Mouse (Mus musculus): ENCODE results near the gene 4931422A03Rik. TPM values are rescaled to one million over a fixed set of nuclear protein-coding genes. Genes with fewer than 3 reads are reported as not detected.

4931422A03Rik gene
- polyA plus RNA-seq, 1 experiment from 2014 or later: 2.5 TPM

DNA sequence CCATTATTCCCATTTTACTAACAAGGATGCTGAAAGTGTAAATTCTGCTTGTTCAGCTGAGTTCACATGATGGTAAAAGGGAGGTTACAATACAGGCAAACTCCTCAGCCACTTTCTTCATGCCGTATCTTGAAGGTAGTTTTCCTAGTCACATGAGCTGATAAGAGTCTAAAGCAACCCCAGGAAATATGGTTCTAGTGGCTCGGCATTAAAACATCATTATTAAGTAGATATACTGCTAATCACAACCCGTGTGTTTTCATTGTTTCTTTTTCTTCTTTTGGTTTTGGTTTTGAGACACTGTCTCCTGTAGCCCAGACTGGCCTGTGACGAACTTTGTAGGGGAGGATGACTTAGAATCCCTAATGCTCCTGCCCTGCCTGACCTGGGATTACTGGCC lies 60.0 kb downstream of the 4931422A03Rik start:
- DNase-seq (ENCODE audit: low spot score) (no peak), ATAC-seq (ENCODE audit: low FRiP score) (no peak)
- Histone ChIP-seq H3K27me3 (ENCODE audit: control insufficient read depth, insufficient read depth, low read length) (peaks cover 5% of the 10 kb centered on the region; the same call in 1 of the 2 replicates), H3K36me3 (replicated peaks; ENCODE audit: control insufficient read depth, insufficient read depth) (no peaks in the 10 kb centered on the region), H3K4me2 (replicated peaks) (no peak overlapping the region), H3K9me3 (ENCODE audit: control insufficient read depth, low read length) (no peaks in the 10 kb centered on the region), H3K27ac (no peak overlapping the region), H3K4me3 (replicated peaks; ENCODE audit: low read length) (no peak overlapping the region), H3K9ac (no peak overlapping the region), H3K4me1 (replicated peaks; ENCODE audit: control insufficient read depth, insufficient read depth, low read length) (no peaks in the 10 kb centered on the region; the same call in 1 of the 2 replicates)
- WGBS: 89% methylated on average over 4 of the region's 4 CpGs

DNA sequence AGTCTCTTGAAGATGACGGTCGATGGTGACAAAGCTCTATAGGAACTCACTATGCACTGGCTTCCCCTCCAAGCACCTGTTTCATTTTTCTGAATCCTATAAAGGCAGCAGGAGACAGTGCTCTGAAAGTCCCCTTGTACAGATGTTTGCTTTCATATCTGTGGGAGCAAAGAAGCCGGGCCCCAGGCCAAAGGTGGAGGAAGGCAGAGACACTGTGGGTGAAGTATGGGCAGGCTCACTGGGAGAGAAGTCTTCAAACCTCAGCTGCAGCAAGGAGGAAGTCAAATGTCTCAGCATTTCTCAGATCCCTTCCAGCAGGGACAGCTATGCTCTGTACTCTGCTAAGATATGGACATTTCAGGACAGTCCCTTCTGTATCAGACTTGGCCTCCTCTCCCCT lies 62.8 kb downstream of the 4931422A03Rik start:
- ATAC-seq (ENCODE audit: low FRiP score): no peak
- DNase-seq (ENCODE audit: low spot score): no peak
- H3K4me3 ChIP-seq (replicated peaks; ENCODE audit: low read length): no peak overlapping the region
- H3K9me3 ChIP-seq (ENCODE audit: control insufficient read depth, low read length): no peaks in the 10 kb centered on the region
- no peaks in the 10 kb centered on the region for H3K4me1 ChIP-seq (replicated peaks; ENCODE audit: control insufficient read depth, insufficient read depth, low read length)
- no peak overlapping the region for H3K9ac ChIP-seq
- WGBS: 92% methylated on average over 3 of the region's 3 CpGs
- no peaks in the 10 kb centered on the region for H3K36me3 ChIP-seq (replicated peaks; ENCODE audit: control insufficient read depth, insufficient read depth)
- no peak overlapping the region for H3K4me2 ChIP-seq (replicated peaks)
- no peak overlapping the region for H3K27ac ChIP-seq
- no peaks in the 10 kb centered on the region for H3K27me3 ChIP-seq (ENCODE audit: control insufficient read depth, insufficient read depth, low read length)

DNA sequence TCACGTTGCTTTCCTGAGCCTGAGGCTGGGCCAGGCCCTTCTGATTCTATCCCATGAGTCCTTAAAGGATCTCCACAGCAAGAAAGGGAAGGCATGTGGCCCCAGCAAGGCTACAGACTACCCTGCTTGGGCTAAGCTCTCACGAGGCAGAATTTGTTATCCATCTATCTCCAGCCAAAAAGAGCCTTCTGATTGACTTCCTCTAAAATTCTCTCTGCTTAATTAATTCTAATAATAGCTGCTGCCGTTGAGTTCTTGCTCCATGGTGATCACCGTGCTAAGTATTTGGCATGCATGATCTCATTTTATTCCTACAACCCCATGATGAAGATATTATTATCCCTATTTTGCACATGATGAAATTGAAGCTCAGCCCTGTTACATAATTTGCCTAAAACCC lies 65.8 kb downstream of the 4931422A03Rik start:
- Histone ChIP-seq H3K27me3 (ENCODE audit: control insufficient read depth, insufficient read depth, low read length) (no peaks in the 10 kb centered on the region), H3K36me3 (replicated peaks; ENCODE audit: control insufficient read depth, insufficient read depth) (no peaks in the 10 kb centered on the region), H3K9me3 (ENCODE audit: control insufficient read depth, low read length) (no peaks in the 10 kb centered on the region), H3K4me2 (replicated peaks) (no peak overlapping the region), H3K27ac (no peak overlapping the region), H3K4me1 (replicated peaks; ENCODE audit: control insufficient read depth, insufficient read depth, low read length) (no peaks in the 10 kb centered on the region), H3K4me3 (replicated peaks; ENCODE audit: low read length) (no peak overlapping the region), H3K9ac (no peak overlapping the region)
- DNase-seq (ENCODE audit: low spot score) (no peak), ATAC-seq (ENCODE audit: low FRiP score) (no peak)
- 60% methylated on average over 4 of the region's 4 CpGs for WGBS

DNA sequence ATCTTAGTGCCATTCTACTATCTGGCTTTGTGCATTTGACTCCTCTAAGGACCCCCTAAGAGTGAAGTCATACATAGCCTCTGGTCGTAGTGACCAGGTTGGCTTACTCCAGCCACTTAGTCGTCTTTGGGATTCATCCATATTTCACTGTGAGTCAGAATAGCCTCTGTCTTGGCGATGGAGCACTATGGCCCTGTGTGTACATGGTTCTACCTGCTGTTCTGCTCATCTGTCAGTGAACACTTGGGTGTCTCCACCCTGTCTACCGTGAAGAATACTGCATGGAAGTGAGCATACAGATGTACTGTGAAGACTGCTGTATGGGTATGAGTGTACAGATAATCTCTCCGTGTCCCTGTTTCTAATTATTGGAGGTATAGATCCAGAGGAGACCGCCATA lies 68.6 kb downstream of the 4931422A03Rik start:
- H3K27ac ChIP-seq: no peak overlapping the region
- H3K4me3 ChIP-seq (replicated peaks; ENCODE audit: low read length): no peak overlapping the region
- ATAC-seq (ENCODE audit: low FRiP score): no peak
- H3K9ac ChIP-seq: no peak overlapping the region
- H3K36me3 ChIP-seq (replicated peaks; ENCODE audit: control insufficient read depth, insufficient read depth): no peaks in the 10 kb centered on the region
- no peaks in the 10 kb centered on the region for H3K27me3 ChIP-seq (ENCODE audit: control insufficient read depth, insufficient read depth, low read length)
- no peak overlapping the region for H3K4me2 ChIP-seq (replicated peaks)
- no peak for DNase-seq (ENCODE audit: low spot score)
- H3K4me1 ChIP-seq (replicated peaks; ENCODE audit: control insufficient read depth, insufficient read depth, low read length): no peaks in the 10 kb centered on the region
- no peaks in the 10 kb centered on the region for H3K9me3 ChIP-seq (ENCODE audit: control insufficient read depth, low read length)
- WGBS: 92% methylated on average over 6 of the region's 6 CpGs

DNA sequence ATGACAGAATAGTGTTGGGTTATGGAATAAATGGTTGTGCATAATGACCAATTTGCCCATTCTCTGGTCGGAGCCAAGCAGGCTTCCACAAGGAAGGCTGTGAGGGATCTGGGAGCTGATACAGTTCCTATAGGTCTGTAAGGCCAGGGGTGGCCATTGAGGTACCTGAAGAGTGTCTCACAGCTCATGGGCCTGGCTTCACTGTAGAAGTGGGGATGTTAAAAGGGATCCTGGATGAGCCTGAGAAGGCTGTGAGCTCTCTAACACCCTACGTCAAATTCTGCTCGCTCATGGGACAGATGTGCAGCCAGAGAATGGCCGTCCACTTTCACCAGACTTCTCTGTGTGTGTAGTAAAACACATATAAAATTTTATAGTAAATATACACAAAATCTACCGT lies 69.1 kb downstream of the 4931422A03Rik start:
- no peak for ATAC-seq (ENCODE audit: low FRiP score)
- Histone ChIP-seq H3K9ac (no peak overlapping the region), H3K27ac (no peak overlapping the region), H3K9me3 (ENCODE audit: control insufficient read depth, low read length) (no peaks in the 10 kb centered on the region), H3K36me3 (replicated peaks; ENCODE audit: control insufficient read depth, insufficient read depth) (no peaks in the 10 kb centered on the region), H3K4me2 (replicated peaks) (no peak overlapping the region), H3K4me1 (replicated peaks; ENCODE audit: control insufficient read depth, insufficient read depth, low read length) (no peaks in the 10 kb centered on the region), H3K27me3 (ENCODE audit: control insufficient read depth, insufficient read depth, low read length) (no peaks in the 10 kb centered on the region), H3K4me3 (replicated peaks; ENCODE audit: low read length) (no peak overlapping the region)
- WGBS: 96% methylated on average over 5 of the region's 5 CpGs
- DNase-seq (ENCODE audit: low spot score): no peak

DNA sequence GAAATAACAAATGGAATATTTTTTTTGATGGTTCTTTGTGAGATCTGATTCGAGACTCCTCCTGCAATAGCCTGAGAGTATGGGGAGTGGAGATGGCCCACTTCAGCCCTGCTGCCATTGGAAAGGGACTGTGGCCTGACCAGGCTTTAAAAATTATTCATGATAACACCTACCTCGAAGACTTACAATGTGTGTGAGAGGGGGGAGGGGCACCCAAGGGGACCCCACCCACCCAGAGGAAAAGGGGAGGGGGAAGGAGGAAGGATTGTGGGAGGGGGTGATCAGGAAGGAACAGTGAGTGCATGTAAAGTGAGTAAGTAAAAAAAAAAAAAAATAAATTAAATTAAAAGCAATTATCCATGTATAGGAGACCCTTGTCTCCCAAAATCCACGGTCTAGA lies 69.5 kb downstream of the 4931422A03Rik start:
- no peaks in the 10 kb centered on the region for H3K4me1 ChIP-seq (replicated peaks; ENCODE audit: control insufficient read depth, insufficient read depth, low read length)
- no peak overlapping the region for H3K9ac ChIP-seq
- DNase-seq (ENCODE audit: low spot score) (no peak), ATAC-seq (ENCODE audit: low FRiP score) (no peak)
- no peak overlapping the region for H3K4me3 ChIP-seq (replicated peaks; ENCODE audit: low read length)
- 82% methylated on average over 3 of the region's 3 CpGs for WGBS
- H3K4me2 ChIP-seq (replicated peaks): no peak overlapping the region
- no peaks in the 10 kb centered on the region for H3K36me3 ChIP-seq (replicated peaks; ENCODE audit: control insufficient read depth, insufficient read depth)
- H3K9me3 ChIP-seq (ENCODE audit: control insufficient read depth, low read length): no peaks in the 10 kb centered on the region
- no peak overlapping the region for H3K27ac ChIP-seq
- no peaks in the 10 kb centered on the region for H3K27me3 ChIP-seq (ENCODE audit: control insufficient read depth, insufficient read depth, low read length)

DNA sequence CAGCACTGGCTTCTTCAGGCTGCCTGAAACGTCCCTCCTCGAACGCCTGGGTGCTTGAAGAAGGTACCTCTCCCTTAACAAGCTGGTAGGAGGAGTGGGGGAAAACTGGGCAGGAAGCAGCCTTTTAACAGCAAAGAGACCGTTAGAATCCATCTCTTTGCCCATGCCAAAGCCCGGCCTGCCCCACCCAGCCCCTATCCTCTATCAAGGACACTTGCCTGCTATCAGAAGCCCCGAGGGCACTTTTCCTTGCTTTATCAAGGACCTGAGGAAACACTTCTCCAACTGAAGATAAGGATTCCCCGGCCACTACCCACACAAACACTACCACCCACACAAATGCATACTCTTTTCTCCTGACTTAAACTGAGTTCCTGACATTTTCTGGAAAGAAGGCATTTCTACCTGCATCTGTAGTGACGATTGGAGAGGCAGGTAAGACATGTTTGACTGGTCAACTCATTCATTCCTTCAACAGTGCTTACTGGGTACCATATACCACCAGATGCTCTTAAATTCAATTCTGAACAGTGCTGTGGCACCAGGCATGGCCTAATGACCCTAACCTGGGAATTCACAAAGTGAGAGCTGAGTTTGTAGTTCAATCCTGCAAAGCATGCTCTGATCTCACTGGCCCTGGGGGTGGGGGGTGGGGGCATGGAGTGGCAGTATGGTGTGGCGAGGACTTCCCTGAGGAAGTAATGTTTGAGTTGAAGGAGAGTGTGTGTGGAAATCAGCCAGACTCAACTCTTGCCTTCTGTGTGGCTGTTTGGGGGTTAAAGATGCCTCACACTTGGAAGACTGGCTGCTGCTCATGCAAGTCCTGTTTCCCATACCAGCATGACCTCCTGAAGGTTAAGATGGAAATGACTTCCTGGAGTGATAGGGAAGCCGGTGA lies 70.3 kb downstream of the 4931422A03Rik start, which contains the start of gene Lmo2:
TSS of gene Lmo2 (plus strand) at position 338 of the 898 bp plus-strand sequence.
- Histone ChIP-seq H3K4me3 (replicated peaks; ENCODE audit: low read length) (no peak within 1 kb of the TSS), H3K4me1 (replicated peaks; ENCODE audit: control insufficient read depth, insufficient read depth, low read length) (no peaks in the 10 kb centered on the region), H3K27me3 (ENCODE audit: control insufficient read depth, insufficient read depth, low read length) (no peaks in the 10 kb centered on the region), H3K9ac (no peak within 1 kb of the TSS), H3K9me3 (ENCODE audit: control insufficient read depth, low read length) (no peaks in the 10 kb centered on the region), H3K4me2 (replicated peaks) (no peak within 1 kb of the TSS), H3K27ac (no peak within 1 kb of the TSS), H3K36me3 (replicated peaks; ENCODE audit: control insufficient read depth, insufficient read depth) (no peaks in the 10 kb centered on the region)
- DNase-seq (ENCODE audit: low spot score): no peak
- WGBS: 78% methylated on average over 10 of the region's 10 CpGs
- no peak for ATAC-seq (ENCODE audit: low FRiP score)

DNA sequence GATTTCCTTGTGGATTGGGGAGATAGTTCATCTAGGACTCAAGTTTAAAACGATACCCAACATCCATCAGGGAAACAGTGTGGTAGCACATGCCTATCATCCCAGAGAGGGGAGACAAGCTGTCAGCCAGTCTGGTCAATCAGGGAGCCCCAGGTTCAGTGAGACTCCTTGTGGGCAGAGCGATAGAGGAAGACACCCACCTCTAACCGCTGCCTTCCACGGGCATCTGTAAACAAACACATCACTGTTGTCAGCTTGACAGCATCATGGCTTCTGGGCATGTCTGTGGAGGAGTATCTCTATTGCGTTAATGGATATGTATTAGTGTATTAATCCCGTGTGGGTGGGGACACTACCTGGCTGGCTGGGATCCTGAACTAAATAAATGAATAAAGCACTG lies 71.3 kb downstream of the 4931422A03Rik start:
- H3K9me3 ChIP-seq (ENCODE audit: control insufficient read depth, low read length): no peaks in the 10 kb centered on the region
- H3K27ac ChIP-seq: no peak overlapping the region
- no peaks in the 10 kb centered on the region for H3K36me3 ChIP-seq (replicated peaks; ENCODE audit: control insufficient read depth, insufficient read depth)
- 85% methylated on average over 6 of the region's 6 CpGs for WGBS
- H3K9ac ChIP-seq: no peak overlapping the region
- DNase-seq (ENCODE audit: low spot score) (no peak), ATAC-seq (ENCODE audit: low FRiP score) (no peak)
- no peak overlapping the region for H3K4me2 ChIP-seq (replicated peaks)
- H3K27me3 ChIP-seq (ENCODE audit: control insufficient read depth, insufficient read depth, low read length): no peaks in the 10 kb centered on the region
- H3K4me3 ChIP-seq (replicated peaks; ENCODE audit: low read length): no peak overlapping the region
- no peaks in the 10 kb centered on the region for H3K4me1 ChIP-seq (replicated peaks; ENCODE audit: control insufficient read depth, insufficient read depth, low read length)

DNA sequence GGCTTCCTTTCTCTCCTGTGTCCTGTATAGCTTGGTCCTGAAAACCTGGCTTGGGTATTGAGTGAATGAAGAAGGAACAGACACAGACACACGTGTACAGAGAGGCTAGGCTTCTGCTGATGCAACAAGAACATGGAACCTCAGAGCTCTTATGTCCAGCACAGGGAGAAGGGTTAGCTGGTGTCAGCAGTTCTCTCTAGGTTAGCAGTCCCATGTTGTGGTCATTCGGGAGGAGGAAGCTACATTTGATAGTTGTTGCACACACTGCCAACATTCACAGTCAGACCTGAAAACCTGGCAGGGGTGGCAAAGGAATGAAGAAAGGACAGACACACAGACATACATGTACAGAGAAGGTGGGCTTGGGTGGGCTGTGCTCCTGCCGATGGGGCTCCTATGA lies 72.4 kb downstream of the 4931422A03Rik start:
- no peak overlapping the region for H3K27ac ChIP-seq
- ATAC-seq (ENCODE audit: low FRiP score): no peak
- no peak overlapping the region for H3K4me3 ChIP-seq (replicated peaks; ENCODE audit: low read length)
- H3K9ac ChIP-seq: no peak overlapping the region
- H3K4me1 ChIP-seq (replicated peaks; ENCODE audit: control insufficient read depth, insufficient read depth, low read length): no peaks in the 10 kb centered on the region
- no peaks in the 10 kb centered on the region for H3K36me3 ChIP-seq (replicated peaks; ENCODE audit: control insufficient read depth, insufficient read depth)
- 82% methylated on average over 3 of the region's 3 CpGs for WGBS
- no peak for DNase-seq (ENCODE audit: low spot score)
- no peak overlapping the region for H3K4me2 ChIP-seq (replicated peaks)
- H3K27me3 ChIP-seq (ENCODE audit: control insufficient read depth, insufficient read depth, low read length): no peaks in the 10 kb centered on the region
- H3K9me3 ChIP-seq (ENCODE audit: control insufficient read depth, low read length): no peaks in the 10 kb centered on the region

Data from hindbrain, embryonic 14.5 days (tissue).